In the genomic region with DNA sequence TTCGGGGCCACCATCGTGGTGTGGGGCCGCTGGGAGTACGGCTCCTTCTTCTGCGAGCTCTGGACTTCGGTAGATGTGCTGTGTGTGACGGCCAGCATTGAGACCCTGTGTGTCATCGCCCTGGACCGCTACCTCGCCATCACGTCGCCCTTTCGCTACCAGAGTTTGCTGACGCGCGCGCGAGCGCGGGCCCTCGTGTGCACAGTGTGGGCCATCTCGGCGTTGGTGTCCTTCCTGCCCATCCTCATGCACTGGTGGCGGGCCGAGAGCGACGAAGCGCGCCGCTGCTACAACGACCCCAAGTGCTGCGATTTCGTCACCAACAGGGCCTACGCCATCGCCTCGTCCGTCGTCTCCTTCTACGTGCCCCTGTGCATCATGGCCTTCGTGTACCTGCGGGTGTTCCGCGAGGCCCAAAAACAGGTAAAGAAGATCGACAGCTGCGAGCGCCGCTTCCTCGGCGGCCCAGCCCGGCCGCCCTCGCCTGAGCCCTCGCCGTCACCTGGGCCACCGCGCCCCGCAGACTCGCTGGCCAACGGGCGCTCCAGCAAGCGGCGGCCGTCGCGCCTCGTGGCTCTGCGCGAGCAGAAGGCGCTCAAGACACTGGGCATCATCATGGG, we compare ENCODE assay signal across 8 mouse cellular contexts. TPM values are rescaled to one million over a fixed set of nuclear protein-coding genes. Genes with fewer than 3 reads are reported as not detected.
DNase-seq lines count a peak whose midpoint lies in the region; ATAC-seq and TF ChIP-seq lines count a peak whose summit lies in the region.

No protein-coding gene starts in this region.

- 1% methylated on average over 69 of the region's 69 CpGs for WGBS in forebrain, embryonic 12.5 days
- 2% methylated on average over 69 of the region's 69 CpGs for WGBS in liver, embryonic 13.5 days (ENCODE audit: insufficient replicate concordance)
- 2% methylated on average over 69 of the region's 69 CpGs for WGBS in neural tube, embryonic 12.5 days

- H3K4me1 ChIP-seq in ES-Bruce4 (ENCODE audit: control insufficient read depth, insufficient read depth, low read length) = no peaks in the 10 kb centered on the region
- H3K4me1 ChIP-seq in forebrain, embryonic 12.5 days = peaks cover 36% of the 10 kb centered on the region
- H3K4me1 ChIP-seq in liver, embryonic 13.5 days (replicated peaks) = peaks cover 11% of the 10 kb centered on the region
- peaks cover 33% of the 10 kb centered on the region for H3K4me1 ChIP-seq in neural tube, embryonic 12.5 days

- peak; percentile 26 for DNase-seq in adrenal gland, postnatal 10 days
- no peak for DNase-seq in adrenal gland, postnatal 36 days
- DNase-seq in induced T-regulatory cell, adult 2 months (ENCODE audit: low read depth) = peak; percentile 35
- no peak for DNase-seq in liver, embryonic 13.5 days
- DNase-seq in urinary bladder, adult 2 months (ENCODE audit: low spot score) = no peak

- no peak for TF ChIP-seq EP300 in ES-Bruce4 (IDR thresholded peaks at IDR 0.05; ENCODE audit: insufficient read depth, low read depth, low read length)

- H3K9ac ChIP-seq in ES-Bruce4 (ENCODE audit: low read depth, poor library complexity, severe bottlenecking) = peak overlapping the region; percentile 56
- peak overlapping the region; percentile 59 for H3K9ac ChIP-seq in forebrain, embryonic 12.5 days
- no peak overlapping the region for H3K9ac ChIP-seq in liver, embryonic 13.5 days
- H3K9ac ChIP-seq in neural tube, embryonic 12.5 days = peak overlapping the region; percentile 51

- H3K27ac ChIP-seq in ES-Bruce4 (ENCODE audit: insufficient read depth, low read length) = no peak overlapping the region
- no peak overlapping the region for H3K27ac ChIP-seq in forebrain, embryonic 12.5 days
- H3K27ac ChIP-seq in liver, embryonic 13.5 days = no peak overlapping the region
- no peak overlapping the region for H3K27ac ChIP-seq in neural tube, embryonic 12.5 days

- no peak for TF ChIP-seq POLR2A in ES-Bruce4 (IDR thresholded peaks at IDR 0.05; ENCODE audit: insufficient read depth, low read length)

- ATAC-seq in forebrain, embryonic 12.5 days (ENCODE audit: low FRiP score) = peak; percentile 44
- ATAC-seq in liver, embryonic 13.5 days (ENCODE audit: low read depth) = 0 out of 2 replicates have a peak, but pooled peaks have one; percentile 27
- peak; percentile 41 for ATAC-seq in neural tube, embryonic 12.5 days (ENCODE audit: low FRiP score, low read depth)

- H3K4me3 ChIP-seq in ES-Bruce4 (ENCODE audit: low read depth, low read length) = peak overlapping the region; percentile 69
- peak overlapping the region; percentile 60 for H3K4me3 ChIP-seq in forebrain, embryonic 12.5 days (replicated peaks)
- H3K4me3 ChIP-seq in liver, embryonic 13.5 days (replicated peaks) = peak overlapping the region; percentile 51
- H3K4me3 ChIP-seq in neural tube, embryonic 12.5 days = peak overlapping the region; percentile 55

- no peaks in the 10 kb centered on the region for H3K36me3 ChIP-seq in ES-Bruce4 (ENCODE audit: control insufficient read depth, insufficient read depth, low read length, poor library complexity, severe bottlenecking)
- H3K36me3 ChIP-seq in forebrain, embryonic 12.5 days (replicated peaks) = no peaks in the 10 kb centered on the region
- H3K36me3 ChIP-seq in liver, embryonic 13.5 days = no peaks in the 10 kb centered on the region
- H3K36me3 ChIP-seq in neural tube, embryonic 12.5 days = no peaks in the 10 kb centered on the region

- no peak for TF ChIP-seq CTCF in ES-Bruce4 (IDR thresholded peaks at IDR 0.05; ENCODE audit: low read depth, low read length)

- H3K4me2 ChIP-seq in forebrain, embryonic 12.5 days = peak overlapping the region; percentile 91
- peak overlapping the region; percentile 65 for H3K4me2 ChIP-seq in liver, embryonic 13.5 days
- peak overlapping the region; percentile 96 for H3K4me2 ChIP-seq in neural tube, embryonic 12.5 days (replicated peaks)

- H3K27me3 ChIP-seq in ES-Bruce4 (ENCODE audit: control insufficient read depth, insufficient read depth, low read length, poor library complexity, severe bottlenecking) = peaks cover 32% of the 10 kb centered on the region
- H3K27me3 ChIP-seq in forebrain, embryonic 12.5 days = peaks cover 85% of the 10 kb centered on the region
- H3K27me3 ChIP-seq in liver, embryonic 13.5 days = peaks cover 93% of the 10 kb centered on the region
- H3K27me3 ChIP-seq in neural tube, embryonic 12.5 days (replicated peaks) = peaks cover 72% of the 10 kb centered on the region

- H3K9me3 ChIP-seq in ES-Bruce4 (replicated peaks; ENCODE audit: control insufficient read depth, insufficient read depth, low read length, poor library complexity, severe bottlenecking) = no peaks in the 10 kb centered on the region
- H3K9me3 ChIP-seq in forebrain, embryonic 12.5 days = no peaks in the 10 kb centered on the region
- H3K9me3 ChIP-seq in liver, embryonic 13.5 days (replicated peaks) = no peaks in the 10 kb centered on the region
- H3K9me3 ChIP-seq in neural tube, embryonic 12.5 days = no peaks in the 10 kb centered on the region

RNA-seq across cellular contexts. Expression of gene Adrb1, which starts 0.8 kb away (rescaled TPM):
- total RNA-seq in adrenal gland, postnatal 10 days (2021) = 1 to 10 TPM; 7.2 to 7.4 TPM
- total RNA-seq in adrenal gland, postnatal 36 days (2021) = 1 to 10 TPM; 2.9 to 4.1 TPM
- 0.44 and 1.0 TPM in 2 replicates for polyA plus RNA-seq in ES-Bruce4 (2011; ENCODE audit: insufficient read depth, insufficient read length, low read depth, missing spikeins)
- 0.52 and 0.85 TPM in 2 replicates for polyA plus RNA-seq in forebrain, embryonic 12.5 days (2016; fragmentation: Nextera tagmentation; extraction: Ambion mirVana)
- 0.09 and 0.13 TPM in 2 replicates for polyA plus RNA-seq in liver, embryonic 13.5 days (2015; fragmentation: Nextera tagmentation; extraction: Ambion mirVana)
- 0.30 and 0.54 TPM in 2 replicates for polyA plus RNA-seq in neural tube, embryonic 12.5 days (2016; fragmentation: Nextera tagmentation; extraction: Ambion mirVana)
- polyA plus RNA-seq in urinary bladder, adult 2 months (2012; rRNA removed) = 1.0 TPM in 2 replicates

Comparison
In these comparisons a context has a peak if more than half of its experiments do, and no peak if none do; other contexts are left out.
1. DNase-seq: peak in adrenal gland, postnatal 10 days (single experiment) and induced T-regulatory cell, adult 2 months (single experiment); none in adrenal gland, postnatal 36 days (0 of 2), liver, embryonic 13.5 days (single experiment) and urinary bladder, adult 2 months (single experiment).
2. Peak in every context shown above with its lines, with median percentiles within 50 percentile points of each other: H3K4me3 ChIP-seq, ATAC-seq and H3K4me2 ChIP-seq.